Mouse (Mus musculus): ENCODE measurements at regions not wholly inside any gene's neighbourhood (a gene's known extent, or its start where the extent isn't known, plus 50 kb on each side); places are given as distances from the start of the nearest gene placed in this dataset.

GRCm38 (mm10) chr14:92764354-92764753 lies 1126.1 kb downstream of the Pcdh9 start:
- no peak for DNase-seq

GRCm38 (mm10) chr14:92754676-92755075 lies 1135.8 kb downstream of the Pcdh9 start:
- no peak for DNase-seq

- peak; percentile 4 for DNase-seq
Observed at GRCm38 (mm10) chr14:92717666-92718065, 1172.8 kb downstream of the Pcdh9 start.

- no peak for DNase-seq
Observed at GRCm38 (mm10) chr14:92688151-92688550, 1202.3 kb downstream of the Pcdh9 start.

- no peak for DNase-seq
Observed at GRCm38 (mm10) chr14:92687106-92687505, 1203.4 kb downstream of the Pcdh9 start.

- no peak for DNase-seq
Observed at GRCm38 (mm10) chr14:92678845-92679499, 1211.5 kb downstream of the Pcdh9 start.

- DNase-seq, result peak; percentile 1
Observed at GRCm38 (mm10) chr14:92674146-92674545, 1216.3 kb downstream of the Pcdh9 start.

Data from lung, postnatal 36 days (tissue).